Mouse (Mus musculus) stomach, postnatal 0 days (tissue): ENCODE results near the gene Cela3a.

Experiments
- CTCF ChIP-seq: IDR thresholded peaks from 2 replicates; pipeline ENCODE4 v1.5.1; 2016; ENCODE audit warnings: antibody characterized with exemption, low read depth, mild to moderate bottlenecking, moderate library complexity
- EP300 ChIP-seq: optimal IDR thresholded peaks from 2 replicates; pipeline ENCODE3; 2016; ENCODE audit warnings: antibody characterized with exemption

DNA sequence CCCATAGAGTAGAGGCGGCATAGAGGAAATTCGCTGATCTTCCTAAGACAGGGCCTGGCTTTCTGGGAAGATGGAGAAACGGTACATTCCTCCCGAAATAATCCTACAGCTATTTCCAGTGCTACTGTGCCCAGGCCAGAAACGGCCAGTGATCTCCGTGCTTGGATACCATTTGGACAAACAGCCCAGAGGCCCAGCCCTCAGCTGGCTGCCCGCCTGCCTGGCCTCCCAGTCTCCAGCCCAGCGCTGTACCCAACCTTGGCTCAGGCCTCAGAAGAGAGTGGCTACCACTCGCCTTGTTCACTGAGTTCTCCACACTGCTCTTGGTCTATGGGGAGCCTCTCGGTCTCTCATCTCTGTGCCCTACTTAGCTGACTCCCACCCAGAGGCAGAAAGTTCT, 40.1 kb upstream of the Cela3a start:
- TF ChIP-seq CTCF = no peak
- TF ChIP-seq EP300 = no peak
